Mouse (Mus musculus) kidney, adult 2 months (tissue): Measurements from ENCODE around the gene Gpatch2. TPM values are rescaled to one million over a fixed set of nuclear protein-coding genes. Genes with fewer than 3 reads are reported as not detected.

Experiments
- DNase-seq: peaks from one replicate; pipeline ENCODE4 v3.0.0; 2021
- H3K27ac ChIP-seq: fragments of 200-500 bp; 2 replicates; pipeline ENCODE4 v1.5.1; 2012; ENCODE audit warnings: low read depth, low read length, control low read depth, inconsistent platforms; ENCODE audit not compliant: insufficient read depth
- H3K27me3 ChIP-seq: fragments of 200-500 bp; replicated peaks from 2 replicates; pipeline ENCODE4 v1.6.1; 2012; ENCODE audit warnings: mild to moderate bottlenecking, moderate library complexity, low read length, inconsistent platforms; ENCODE audit not compliant: control insufficient read depth, insufficient read depth
- H3K36me3 ChIP-seq: fragments of 200-500 bp; 2 replicates; pipeline ENCODE4 v1.6.1; 2012; ENCODE audit warnings: mild to moderate bottlenecking, moderate library complexity, low read length, inconsistent platforms; ENCODE audit not compliant: control insufficient read depth, insufficient read depth
- H3K4me1 ChIP-seq: fragments of 200-500 bp; 2 replicates; pipeline ENCODE4 v1.6.1; 2011; ENCODE audit warnings: low read length; ENCODE audit not compliant: control insufficient read depth, insufficient read depth
- H3K4me3 ChIP-seq: fragments of 200-500 bp; 2 replicates; pipeline ENCODE4 v1.5.1; 2011; ENCODE audit warnings: mild to moderate bottlenecking, low read depth, low read length, control low read depth; ENCODE audit not compliant: insufficient read depth
- CTCF ChIP-seq: fragments of 200-500 bp; conservative IDR thresholded peaks from 2 replicates; pipeline ENCODE4 v1.5.1; 2011; ENCODE audit warnings: low read depth, mild to moderate bottlenecking, control low read depth, low read length, moderate library complexity, mixed read lengths; ENCODE audit not compliant: insufficient read depth, insufficient read length
- POLR2A ChIP-seq: fragments of 200-500 bp; IDR thresholded peaks from one replicate; pipeline ENCODE4 v1.6.1; 2011; ENCODE audit warnings: low read depth, low read length, control low read depth
- WGBS: fragments of 180-500 bp; shearing (Covaris S2); methylation state at CpG from one replicate; pipeline ENCODE4 v1.1.7; 2018; 5-methylcytosine and 5-hydroxymethylcytosine counted together
- polyA plus RNA-seq: library from polyadenylated mRNA; depleted of rRNA; stranded (reverse); fragments of >200 nt; gene quantifications from 2 replicates; pipeline ENCODE4 v1.2.3, GENCODE M21; 2012

Gpatch2 gene
- polyA plus RNA-seq, 1 experiment = 8.0 TPM

DNA sequence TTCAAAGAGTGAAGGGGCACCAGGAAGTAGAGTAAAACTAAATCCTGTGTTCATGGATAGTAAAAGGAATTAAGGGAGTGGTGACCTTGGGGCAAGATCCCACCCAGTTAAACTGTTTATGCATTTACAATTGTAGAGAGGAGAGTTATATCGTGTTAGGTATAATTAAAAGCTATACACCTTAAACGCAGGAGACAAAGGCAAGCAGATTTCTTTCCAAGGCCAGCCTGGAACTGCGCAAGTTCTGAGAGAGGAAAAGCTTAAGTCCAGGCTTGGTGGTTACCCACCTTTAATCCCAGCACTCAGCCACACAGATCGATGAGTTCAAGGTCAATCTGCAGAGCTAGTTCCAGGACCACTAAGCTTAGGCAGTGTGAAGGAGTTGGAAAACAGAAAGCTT, 4.6 kb upstream of the Gpatch2 start:
- Histone ChIP-seq H3K4me3 (no peak overlapping the region), H3K4me1 (no peaks in the 10 kb centered on the region), H3K36me3 (no peaks in the 10 kb centered on the region), H3K27ac (no peak overlapping the region), H3K27me3 (no peaks in the 10 kb centered on the region)
- WGBS = 79% methylated on average over 4 of the region's 4 CpGs
- DNase-seq = no peak
- TF ChIP-seq CTCF (no peak), POLR2A (no peak)

DNA sequence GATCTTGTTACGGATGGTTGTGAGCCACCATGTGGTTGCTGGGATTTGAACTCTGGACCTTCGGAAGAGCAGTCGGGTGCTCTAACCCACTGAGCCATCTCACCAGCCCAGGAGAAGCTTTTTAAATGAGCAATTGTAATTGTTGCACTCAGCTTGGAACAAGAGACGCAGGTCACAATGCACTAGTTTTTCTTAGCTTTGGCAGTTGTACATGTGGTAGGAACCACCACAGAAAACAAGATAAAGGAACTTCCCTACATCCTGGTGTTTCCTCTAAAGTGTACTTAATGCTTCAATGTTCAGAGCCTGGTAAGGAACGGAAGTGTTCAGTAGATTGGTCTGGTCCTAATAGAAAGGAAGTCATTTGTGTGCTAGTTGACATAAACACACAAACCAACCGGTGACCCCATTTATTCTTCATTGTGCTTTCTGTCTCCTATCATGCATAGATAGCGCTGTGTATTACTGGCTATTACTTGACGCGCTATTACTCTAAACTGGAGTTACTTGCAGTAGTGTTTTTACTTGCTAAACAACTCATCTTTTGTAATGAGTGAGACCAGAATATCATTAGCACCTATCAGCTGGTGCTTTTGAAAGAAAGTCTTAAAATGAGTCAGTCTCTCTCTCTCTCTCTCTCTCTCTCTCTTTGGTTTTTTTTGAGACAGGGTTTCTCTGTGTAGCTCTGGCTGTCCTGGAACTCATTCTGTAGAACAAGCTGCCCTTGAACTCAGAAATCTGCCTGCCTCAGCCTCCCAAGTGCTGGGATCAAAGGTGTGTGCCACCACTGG, 1.5 kb downstream of the Gpatch2 start:
- Histone ChIP-seq H3K4me3 (no peak overlapping the region), H3K4me1 (peaks cover 2% of the 10 kb centered on the region; the same call in 1 of the 2 replicates), H3K27me3 (no peaks in the 10 kb centered on the region), H3K27ac (no peak overlapping the region), H3K36me3 (no peaks in the 10 kb centered on the region)
- TF ChIP-seq POLR2A (no peak), CTCF (no peak)
- no peak for DNase-seq
- WGBS = 81% methylated on average over 9 of the region's 9 CpGs

- Histone ChIP-seq H3K27ac (no peak overlapping the region), H3K4me3 (no peak overlapping the region), H3K27me3 (no peaks in the 10 kb centered on the region), H3K36me3 (no peaks in the 10 kb centered on the region), H3K4me1 (peaks cover 2% of the 10 kb centered on the region; the same call in 1 of the 2 replicates)
- TF ChIP-seq POLR2A (no peak), CTCF (no peak)
- peak; percentile 60 for DNase-seq
- WGBS = 52% methylated on average over 6 of the region's 6 CpGs
Observed at GRCm38 (mm10) chr1:187220756-187221155, 5.4 kb downstream of the Gpatch2 start.

- DNase-seq = no peak
- Histone ChIP-seq H3K4me3 (no peak overlapping the region; the same call in 1 of the 2 replicates), H3K36me3 (no peaks in the 10 kb centered on the region; the same call in 1 of the 2 replicates), H3K4me1 (no peaks in the 10 kb centered on the region), H3K27me3 (no peaks in the 10 kb centered on the region), H3K27ac (peak overlapping the region; percentile 66)
- TF ChIP-seq POLR2A (no peak), CTCF (no peak; the same call in 1 of the 2 replicates)
- 49% methylated on average over 11 of the region's 11 CpGs for WGBS
Observed at GRCm38 (mm10) chr1:187226328-187227025, 11.2 kb downstream of the Gpatch2 start.

DNA sequence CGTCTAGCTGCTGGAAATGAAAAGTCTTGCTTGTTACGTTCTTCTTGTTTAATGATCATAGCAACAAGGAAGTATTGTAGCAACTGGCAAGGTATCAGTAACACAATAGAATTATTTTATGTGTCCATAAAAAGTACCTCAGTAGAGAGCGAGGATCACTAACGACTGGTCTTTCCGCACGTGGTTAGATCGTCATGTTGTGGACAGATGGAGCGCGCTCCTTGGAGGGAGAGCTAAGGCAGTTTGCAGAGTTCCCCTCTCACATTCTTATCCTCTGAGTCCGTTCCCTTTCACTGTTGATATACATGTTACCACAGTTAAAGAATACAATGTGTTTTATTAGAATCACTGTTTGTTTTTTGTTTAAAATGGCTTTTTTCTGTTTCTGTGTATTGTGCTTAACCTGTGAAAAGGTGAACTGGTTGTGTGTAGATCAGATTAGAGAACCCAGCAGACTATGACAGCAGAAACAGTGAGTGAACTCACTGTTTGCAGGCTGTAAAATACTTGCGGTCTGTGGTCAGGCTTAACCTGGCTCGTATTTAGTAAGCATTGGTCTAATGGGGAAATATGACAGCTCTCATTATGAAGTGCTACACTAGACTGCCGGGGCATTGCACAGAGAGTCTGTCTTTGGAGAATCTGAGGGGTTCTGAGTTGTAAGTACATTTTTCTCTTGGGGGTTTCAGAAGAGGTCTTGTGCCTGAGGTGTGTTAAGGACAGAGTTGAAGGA, 13.3 kb downstream of the Gpatch2 start:
- Histone ChIP-seq H3K4me3 (no peak overlapping the region), H3K27ac (no peak overlapping the region), H3K4me1 (no peaks in the 10 kb centered on the region), H3K36me3 (no peaks in the 10 kb centered on the region; the same call in 1 of the 2 replicates), H3K27me3 (no peaks in the 10 kb centered on the region)
- whole genome bisulfite sequencing = 74% methylated on average over 13 of the region's 13 CpGs
- TF ChIP-seq CTCF (no peak), POLR2A (no peak)
- DNase-seq = no peak

DNA sequence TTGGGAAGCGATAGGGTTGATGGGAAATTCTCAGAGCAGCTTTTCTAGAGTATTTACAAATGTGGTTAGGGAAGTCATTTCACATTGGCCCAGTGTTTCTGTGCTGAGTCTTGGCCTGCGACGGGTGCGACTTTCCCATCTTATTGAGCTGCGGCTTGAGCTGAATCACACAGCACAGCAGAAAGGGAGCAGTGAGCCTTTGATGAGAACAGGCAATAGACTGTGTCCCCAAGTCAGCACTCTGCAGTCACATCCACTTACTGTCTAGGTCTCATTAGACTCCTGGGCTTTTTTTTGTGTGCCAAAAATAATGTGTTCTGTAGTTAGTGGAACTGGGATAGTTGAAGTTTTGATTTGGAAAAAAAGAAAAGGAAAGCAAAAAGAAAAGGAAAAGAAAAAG, 14.9 kb downstream of the Gpatch2 start:
- WGBS = 93% methylated on average over 5 of the region's 5 CpGs
- no peak overlapping the region for H3K27ac ChIP-seq
- DNase-seq = no peak

More for the DNA sequence above, 14.9 kb downstream of the Gpatch2 start:
- no peak overlapping the region for H3K4me3 ChIP-seq
- H3K36me3 ChIP-seq = no peaks in the 10 kb centered on the region; the same call in 1 of the 2 replicates
- no peak for TF ChIP-seq POLR2A
- no peak for TF ChIP-seq CTCF
- H3K27me3 ChIP-seq = no peaks in the 10 kb centered on the region
- no peaks in the 10 kb centered on the region for H3K4me1 ChIP-seq
